Mouse (Mus musculus) bone marrow macrophage, adult 2 months (primary cell): ENCODE results near the gene Cby3.

Experiments used
- CTCF ChIP-seq: IDR thresholded peaks from 2 replicates; pipeline ENCODE4 v1.5.1; 2012; ENCODE audit warnings: low read depth, mild to moderate bottlenecking, low read length, moderate library complexity
- POLR2A ChIP-seq: IDR thresholded peaks from 2 replicates; pipeline ENCODE4 v1.6.1; 2012; ENCODE audit warnings: mild to moderate bottlenecking, low read depth, low read length, borderline replicate concordance

DNA sequence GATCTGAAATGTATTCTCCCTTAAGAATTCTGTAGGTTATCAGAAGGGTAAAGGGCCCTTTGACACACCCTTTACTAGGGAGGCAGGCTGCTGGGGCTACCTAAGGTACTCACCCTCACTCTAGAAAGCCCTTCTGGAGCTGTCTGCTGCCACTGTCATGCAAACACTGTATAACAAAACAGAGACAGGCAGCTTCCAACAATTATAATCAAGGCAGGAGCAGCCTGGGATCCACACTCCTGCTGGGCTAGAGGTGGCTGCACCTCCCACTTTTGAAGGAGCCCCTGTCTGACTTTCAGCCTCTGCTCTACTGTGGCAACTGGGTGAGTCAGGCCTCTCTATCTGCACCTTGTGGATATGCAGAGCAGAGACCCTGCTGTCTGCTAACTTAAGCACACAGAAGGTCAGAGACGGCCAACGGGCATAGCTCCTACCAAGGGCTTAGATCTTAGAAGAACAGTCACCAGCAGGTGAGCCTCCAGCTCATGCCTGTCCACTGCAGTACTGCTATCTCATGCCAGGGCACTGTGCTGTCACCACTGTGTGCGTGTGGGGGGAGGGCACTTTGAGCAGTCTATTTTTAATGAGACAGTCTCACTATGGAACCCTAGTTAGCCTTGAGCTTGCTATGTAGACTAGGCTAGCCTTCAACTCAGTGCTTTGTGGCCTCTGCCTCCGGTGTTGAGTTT lies 37.2 kb downstream of the Cby3 start:
- TF ChIP-seq CTCF, result no peak
- TF ChIP-seq POLR2A, result no peak
